Mouse (Mus musculus): ENCODE results near the gene Rab20.
A peak's percentile ranks its signal among the peaks of the same experiment; 100 is the strongest.
"Not testable (repeated sequence)": the region's sequence is repeated elsewhere in the genome, so short reads cannot be mapped to it uniquely, and the experiment has no call there.

Rab20 gene

DNA sequence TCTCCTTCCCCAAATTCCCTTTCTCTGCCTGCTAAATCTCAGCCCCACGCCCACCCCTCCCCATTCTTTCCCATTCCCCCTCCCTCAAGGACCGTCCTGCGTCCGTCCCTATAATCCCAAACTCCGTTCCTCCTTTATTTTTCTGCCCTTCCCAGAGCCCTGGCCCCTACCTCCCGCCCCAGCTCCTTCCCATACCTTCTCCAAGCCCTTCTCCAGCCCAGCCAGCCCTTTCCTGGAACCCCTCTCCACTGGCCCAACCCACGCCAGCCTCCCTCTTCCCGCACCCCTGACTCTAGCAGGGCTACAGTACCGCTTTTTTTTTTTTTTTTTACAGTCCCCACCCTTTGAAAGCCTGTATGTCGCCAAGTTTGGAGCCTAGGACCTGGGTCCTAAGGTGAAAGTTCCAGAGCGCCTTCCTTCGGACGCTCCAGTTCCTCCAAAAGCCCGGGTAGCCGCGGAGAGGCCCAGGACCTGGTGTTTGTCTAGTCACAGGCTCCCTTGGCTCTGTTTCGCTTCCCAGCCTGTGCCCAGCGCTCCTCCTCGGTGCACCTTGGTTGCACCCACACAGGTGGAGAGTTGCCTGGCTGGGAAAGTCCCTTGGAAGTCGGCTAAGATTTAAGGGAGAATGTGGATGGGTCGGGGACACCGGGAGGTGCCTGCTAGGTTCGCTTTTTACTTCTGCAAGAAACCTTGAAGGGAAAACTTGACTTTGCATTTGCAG, 457 bp upstream of the Rab20 start:
- no peak for DNase-seq

DNA sequence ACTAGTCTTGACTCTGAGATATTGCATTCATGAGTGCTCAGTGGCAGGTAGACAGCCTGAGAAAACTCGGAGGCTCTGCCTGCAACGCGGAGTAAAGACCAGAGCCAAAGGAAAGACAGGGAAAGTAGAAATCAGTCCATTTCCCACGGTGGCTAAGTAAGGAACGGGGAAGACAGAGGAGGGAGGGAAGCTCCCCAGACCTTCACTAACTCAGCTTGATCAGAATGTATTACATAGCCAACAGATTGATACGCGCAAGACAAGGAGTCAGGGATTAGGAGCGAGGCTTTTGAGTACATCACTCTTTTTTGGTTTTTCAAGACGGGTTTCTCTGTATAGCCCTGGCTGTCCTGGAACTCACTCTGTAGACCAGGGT, 1.3 kb downstream of the Rab20 start:
- no peak for DNase-seq

DNA sequence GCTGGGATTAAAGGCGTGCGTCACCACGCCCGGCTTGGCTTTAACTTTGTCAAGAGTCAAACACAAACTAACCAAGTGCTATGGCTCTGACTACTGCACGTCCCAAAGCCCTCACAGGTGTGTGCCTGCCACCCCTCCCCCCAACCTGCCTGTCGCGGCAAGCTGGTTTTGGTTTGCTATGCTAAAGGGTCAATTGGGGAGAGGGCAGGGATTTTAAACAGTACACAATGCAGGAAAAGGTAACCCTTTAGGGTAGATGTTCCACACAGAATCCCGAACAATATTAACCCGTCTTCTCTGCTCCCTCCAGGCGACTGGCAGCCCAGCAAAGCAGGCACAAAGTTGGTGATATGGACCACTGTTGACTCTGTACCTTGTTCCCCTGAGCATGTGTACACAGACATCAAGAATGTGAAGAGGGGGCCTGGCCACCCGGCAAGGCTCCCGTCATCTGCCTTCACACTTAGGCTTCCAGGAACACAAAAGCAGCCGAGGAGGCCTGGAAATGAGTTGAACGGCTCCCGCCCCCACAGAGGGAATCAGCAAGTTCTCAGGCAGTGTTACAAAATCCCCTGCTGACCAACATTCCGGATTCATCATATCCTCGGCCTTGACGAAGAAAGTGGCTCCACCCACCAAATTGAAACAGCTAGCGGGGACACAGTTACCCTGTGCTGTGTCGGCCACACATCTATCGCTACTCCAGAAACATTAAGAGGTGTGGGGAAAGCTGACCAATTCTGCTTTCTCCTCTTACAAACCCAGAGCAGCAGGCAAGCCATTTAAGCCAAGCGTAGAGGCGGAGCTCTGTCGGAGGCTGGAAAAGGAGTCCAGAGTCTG, 2.0 kb downstream of the Rab20 start:
- DNase-seq = peak; percentile 70

DNA sequence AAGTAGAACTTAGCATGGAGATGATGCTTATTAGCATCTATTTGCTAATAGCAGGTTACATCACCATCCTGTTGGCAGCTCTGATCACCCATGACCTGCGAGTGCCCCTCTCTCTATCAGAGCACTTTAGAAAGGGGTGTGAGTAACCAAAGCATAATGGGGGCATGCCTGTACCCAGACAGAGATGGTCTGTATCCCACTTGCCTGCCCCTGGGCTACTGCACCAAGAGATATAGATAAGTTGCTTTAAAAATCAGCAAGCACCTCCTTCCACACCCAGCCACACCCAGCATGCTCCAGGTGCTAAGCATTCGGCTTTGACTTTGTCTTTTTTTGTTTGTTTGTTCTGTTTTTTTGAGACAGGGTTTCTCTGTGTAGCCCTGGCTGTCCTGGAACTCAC, 2.6 kb downstream of the Rab20 start:
- no peak for DNase-seq

DNA sequence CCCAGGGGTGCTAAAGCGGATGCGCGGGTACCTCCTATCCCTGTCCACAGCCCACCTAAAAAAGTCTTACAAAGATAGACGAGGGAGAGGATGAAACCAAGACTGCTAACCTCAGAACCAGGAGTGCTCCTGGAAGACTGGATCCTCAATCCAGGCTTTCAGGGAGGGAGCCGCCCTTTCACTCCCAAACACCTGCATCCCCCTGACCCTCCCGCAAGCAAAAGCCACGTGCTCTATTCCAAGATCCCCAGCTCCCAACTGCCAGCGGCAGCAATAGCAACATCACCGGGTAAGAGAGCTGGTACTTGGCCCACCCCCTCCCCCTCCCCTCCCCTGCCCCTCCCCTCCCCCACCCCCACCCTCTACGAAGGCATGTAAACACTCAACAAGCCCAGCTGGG, 3.1 kb downstream of the Rab20 start:
- DNase-seq = no peak

DNA sequence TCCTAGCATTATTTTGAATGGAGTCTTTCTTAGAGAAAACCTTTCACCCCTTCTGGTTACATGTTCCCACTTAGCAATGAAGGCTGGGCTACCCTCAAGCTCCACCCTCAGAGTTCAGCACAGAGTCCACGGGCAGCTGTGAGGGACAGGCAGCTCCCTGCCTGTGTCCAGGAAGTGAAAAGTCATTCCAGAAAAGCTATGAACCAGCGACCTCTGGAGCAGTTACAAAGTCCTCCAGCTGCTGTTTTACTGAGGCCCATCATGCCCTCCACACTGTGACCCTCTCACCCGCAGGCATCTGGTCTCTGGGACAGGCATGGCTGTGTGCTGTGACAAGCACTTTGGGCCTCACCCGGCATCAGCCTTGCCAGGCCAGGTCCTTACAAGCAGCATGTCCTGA, 5.4 kb downstream of the Rab20 start:
- DNase-seq = peak; percentile 94

DNA sequence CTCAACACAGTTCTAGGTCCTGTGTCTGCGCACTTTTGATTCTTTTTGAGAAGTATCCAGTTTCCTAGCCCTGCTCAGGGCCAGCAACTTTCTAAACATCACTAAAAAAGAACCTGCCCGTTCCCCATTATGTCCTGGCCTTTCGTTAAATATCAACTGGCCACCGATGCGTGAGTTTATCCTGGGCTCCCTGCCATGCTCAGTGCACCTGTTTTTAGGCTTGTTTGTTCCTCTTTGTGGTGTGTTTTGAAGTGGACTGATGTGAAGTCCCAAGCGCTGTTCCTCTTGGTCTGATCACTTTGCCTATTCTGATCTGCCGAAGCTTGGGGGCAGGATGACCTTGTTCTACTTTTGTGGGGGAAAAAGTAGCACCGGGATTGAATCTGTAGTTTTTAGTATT, 7.2 kb downstream of the Rab20 start:
- peak; percentile 90 for DNase-seq

DNA sequence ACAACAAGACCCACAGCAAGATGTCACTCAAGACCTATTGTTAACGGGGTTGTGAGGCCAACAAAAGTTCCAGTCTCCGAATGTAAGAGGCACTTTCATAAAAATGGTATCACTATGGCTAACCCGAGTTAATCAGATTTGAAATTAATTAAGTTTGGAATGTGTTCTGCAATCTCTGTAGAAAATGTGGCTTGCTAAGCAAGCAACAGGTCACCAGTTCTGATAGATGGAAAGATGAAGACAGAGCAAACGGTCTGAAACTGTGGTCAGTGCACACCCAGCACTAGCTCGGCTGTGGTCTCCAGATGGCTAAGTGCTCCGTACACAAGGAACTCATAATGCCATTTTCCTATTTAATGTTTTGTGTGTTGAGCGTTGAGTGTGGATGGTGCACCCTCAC, 7.8 kb downstream of the Rab20 start:
- DNase-seq = no peak

DNA sequence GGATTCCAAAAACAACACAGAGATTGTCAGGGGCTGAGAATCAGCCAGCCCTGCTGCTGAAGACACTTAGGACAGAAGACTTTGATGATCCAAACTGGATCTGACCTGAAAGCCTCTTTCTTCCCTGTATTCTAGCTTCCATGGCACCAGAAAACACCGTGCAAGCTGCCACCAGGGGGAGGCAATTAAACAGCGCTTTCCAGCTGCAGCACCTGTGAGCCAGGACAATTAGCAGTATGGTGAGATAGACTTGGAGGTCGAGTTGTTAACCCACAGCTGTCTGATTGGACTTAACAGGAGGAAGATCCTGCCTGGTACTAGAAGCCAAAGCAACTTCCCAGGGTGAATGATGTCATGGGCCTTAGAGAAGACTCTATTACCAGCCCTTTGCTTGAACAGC, 9.4 kb downstream of the Rab20 start:
- DNase-seq = peak; percentile 75

DNA sequence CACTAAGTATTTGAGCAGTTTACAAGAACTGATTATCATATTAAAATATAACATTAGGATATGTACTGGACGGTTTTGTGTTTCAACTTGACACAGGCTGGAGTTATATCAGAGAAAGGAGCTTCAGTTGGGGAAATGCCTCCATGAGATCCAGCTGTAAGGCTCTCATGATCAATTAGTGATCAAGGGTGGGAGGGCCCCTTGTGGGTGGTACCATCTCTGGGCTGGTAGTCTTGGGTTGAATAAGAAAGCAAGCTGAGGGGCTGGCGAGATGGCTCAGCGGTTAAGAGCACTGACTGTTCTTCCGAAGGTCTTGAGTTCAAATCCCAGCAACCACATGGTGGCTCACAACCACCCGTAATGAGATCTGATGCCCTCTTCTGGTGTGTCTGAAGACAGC, 12.0 kb downstream of the Rab20 start:
- DNase-seq = not testable (repeated sequence)

DNA sequence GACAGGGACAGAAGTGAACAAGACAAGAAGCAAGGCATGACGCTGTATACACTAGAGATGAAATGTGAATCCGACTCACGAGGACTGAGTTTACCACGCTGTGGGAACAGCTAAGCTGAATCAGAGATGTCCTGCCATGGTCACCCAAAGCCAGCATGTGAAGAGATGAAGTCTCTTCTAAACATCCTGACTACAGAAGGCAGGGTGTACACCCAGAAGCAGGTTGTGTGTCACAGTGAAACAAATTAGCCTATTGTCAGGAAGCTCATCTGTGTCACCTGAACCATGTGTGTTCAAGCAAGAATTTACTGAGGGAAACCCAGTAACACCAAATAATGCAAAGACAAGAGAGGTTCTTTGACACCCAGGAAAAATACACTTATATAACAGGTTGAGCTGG, 12.9 kb downstream of the Rab20 start:
- no peak for DNase-seq

DNA sequence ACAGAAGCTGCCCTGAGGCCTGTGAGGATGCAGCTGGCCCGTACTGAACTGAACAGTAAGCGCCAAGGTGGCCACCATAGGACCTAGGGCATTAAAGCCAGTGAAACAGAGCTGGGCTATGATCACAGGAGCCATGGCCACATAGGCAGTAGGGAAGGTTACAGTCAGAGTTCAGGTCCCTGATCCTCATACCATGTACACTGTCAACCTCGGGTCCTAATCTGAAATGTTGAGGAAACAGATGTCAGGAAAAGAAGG, 13.9 kb downstream of the Rab20 start:
- no peak for DNase-seq

DNA sequence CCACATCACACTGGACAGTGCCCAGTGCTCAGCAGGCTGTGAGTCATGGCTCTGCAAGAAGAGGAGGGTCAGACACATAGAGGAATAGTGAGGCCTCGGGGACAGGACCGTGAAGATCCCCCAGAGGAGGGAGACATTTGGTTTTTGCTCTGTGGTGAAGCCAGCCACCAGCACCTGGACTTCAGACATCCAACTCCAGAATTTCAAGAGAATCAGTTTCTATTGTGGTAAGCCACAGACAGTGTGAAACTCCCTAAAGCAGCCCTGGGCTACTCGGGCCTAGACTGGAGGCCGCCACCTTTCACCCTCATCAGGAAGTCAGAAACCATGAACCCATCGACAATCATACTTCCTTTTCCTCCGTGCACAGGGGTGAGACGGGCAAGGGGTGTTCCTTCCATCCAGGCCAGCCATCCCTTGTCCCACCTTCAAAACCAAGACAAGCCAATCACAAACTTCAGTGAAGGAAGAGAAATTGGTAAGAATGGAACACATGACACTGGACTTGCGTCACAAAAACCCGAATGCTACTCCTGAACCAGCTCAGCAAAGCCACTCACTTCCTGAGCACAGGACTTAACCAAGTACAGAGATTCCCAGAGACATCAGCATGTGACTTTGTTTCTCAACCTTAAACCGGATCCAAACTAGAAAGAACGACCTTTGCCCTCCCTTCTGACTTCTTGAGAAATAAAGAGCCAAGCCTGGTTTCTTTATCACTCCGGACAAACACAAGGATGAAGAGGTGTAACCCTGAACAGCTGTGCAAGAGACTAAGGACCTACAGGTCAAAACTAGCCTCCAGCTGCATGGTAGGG, 14.4 kb downstream of the Rab20 start:
- peak; percentile 56 for DNase-seq

DNA sequence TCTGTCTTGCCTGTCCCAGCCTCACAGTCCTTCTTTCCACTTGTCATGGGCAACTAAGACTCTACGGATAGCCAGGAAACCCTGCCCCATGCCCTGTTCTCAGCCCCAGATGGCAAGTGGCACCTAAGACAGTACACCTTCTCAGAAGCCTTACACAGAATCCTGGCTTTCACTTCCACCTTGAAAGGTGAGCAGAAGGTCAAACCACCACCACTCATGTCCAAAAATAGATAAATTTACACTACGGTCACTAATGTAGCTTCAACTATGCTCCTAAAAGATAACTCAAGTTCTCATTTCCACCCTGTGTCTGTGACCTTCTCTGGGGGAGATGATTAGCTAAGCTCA, 15.0 kb downstream of the Rab20 start:
- no peak for DNase-seq

DNA sequence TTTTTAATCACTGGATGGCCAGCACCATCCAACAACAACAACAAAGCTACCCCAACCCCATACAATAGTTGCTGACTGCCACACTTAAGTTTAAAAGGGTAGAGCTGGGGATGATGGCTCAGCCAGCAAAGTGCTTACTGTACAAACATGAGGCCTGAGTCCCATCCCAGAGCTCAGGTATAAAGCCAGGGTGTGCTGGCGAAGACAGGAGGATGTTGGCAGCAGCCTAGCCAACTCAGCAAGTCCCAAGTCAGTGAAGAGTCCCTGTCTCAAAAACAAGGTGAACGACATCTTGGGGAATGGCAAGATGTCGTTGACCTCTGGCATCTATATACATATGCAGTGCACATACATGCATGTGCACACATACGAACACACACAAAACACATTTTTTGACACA, 15.9 kb downstream of the Rab20 start:
- DNase-seq = no peak

DNA sequence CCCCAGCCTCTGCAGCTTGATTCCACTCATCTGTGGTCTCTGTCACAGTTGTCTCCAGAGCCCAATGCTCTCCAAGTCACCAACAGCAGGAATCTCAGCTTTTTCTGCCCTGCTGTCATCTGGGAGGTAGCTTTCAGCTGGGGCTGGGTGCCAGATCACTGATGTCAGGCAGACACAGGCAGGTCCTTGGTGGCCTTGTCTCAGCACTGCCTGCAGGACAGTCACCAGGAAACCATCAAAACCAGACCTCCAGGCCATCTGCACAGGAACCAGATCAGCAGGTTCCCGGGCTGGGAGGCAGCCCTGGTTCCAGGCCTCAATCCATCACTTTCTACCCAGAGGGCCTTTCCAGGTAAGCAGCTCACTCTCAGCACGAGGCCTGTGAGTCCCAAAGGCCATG, 16.7 kb downstream of the Rab20 start:
- no peak for DNase-seq

DNA sequence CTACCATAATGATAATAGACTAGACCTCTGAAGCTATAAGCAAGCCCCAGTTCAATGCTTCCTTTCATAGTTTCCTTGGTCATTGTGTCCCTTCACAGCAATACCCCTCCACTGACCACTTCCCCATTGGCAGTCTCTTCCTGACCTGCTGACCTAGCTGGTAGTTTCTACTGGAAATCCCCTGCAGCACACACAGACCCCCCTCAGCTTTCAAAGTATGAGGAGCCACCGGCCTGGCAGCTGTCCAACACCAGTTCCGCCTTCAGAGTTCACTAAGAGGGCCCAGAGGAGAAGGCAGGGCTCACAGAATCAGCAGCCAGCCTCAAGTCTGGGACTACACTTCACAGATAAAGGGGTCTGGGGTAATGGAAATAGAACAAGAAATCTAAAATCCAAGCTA, 17.6 kb downstream of the Rab20 start:
- DNase-seq = peak; percentile 52

DNA sequence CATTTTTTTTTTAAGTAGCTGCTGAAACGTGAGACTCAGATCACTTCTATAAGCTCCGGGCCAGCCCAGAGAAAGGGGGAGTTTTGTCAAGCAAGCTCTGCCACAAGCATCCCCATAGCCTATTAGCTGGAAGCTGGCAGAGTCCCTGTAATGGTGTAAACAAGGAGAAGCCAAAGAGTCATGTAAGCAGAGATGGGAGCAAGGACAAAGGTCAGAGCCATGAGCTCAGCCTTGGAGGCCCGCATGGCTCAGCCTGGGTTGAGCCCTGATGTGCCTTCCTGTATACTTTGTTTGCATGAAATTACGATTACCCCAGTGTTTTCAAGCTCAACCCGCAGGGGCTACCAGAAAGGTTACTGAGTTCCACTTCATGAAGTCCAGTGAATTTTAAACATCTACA, 19.5 kb downstream of the Rab20 start:
- DNase-seq = peak; percentile 83

DNA sequence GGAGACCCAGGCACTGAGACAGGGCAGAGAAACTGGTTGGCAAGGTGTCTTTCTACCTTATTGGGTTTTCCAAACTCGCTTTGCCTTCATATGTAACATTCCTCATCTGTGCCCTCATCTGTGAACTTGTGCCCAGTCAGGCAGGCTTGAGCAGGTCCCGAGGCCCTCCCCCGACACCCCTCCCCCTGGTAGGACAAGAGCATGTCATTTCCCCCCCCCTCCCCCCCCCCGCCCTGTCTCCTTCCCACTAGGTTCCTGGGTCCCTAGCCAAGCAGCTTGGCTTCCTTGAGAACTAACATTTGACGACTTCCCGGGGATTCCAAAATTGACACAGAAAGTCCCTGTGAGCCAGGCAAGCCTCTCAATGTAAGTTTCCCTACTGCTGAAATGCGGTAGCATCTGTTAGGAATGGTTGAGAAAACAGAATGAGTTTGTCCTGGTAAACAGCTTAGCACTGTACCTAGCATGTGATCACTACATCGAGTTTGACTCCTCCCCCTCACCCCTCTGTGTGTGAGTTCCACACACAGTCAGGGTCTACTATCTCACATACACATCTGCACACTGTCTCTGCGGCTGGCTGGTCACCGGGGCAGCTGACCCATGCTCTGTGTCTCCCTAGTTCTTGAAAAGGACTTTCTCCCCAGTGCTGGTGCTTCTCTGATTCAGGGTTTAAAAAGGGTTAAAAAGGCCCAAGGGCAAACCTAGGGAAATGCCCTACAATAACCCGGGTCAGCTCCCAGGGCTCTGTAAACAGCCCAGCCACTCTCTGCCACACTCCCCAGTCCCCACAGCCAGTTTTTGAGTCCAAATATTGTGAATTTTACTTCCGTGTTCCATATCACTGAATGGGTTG, 20.3 kb downstream of the Rab20 start:
- DNase-seq = peak; percentile 62

DNA sequence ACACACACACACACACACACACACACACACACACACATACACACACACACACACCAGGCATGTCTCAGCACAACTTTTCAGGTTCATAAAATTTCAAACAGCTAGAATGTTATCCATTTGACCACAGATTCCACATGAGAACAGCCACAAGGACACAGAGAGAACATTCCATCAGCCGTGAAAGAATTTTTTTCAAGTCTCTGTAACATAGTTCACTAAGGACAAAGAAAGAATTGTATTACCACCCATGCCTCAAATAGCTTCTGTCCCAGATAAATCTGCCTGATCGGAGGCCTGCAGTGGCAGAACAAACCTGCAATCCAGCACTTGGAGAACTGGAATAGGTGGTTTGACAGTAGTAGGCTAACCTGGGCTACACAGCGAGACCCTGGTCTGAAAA, 21.2 kb downstream of the Rab20 start:
- no peak for DNase-seq

DNA sequence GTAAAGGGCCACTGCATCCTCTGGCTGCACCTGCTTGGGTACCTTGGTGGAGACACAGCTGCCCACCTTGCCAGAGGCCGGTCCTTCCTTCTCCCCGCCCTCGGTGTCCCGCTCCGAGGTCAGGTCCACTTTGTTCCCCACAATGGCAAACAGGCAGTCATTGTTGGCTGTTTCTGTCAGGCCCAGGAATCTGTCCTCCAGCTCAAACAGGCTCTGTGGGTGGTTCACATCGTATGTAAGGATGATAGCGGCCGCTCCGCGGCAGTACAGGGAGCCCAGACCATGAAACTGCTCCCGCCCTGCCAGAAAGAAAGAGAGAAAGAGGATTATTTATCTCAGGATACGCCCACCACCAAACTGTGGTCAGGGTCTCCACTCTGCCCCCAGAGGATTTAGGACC, 24.3 kb downstream of the Rab20 start:
- no peak for DNase-seq

DNA sequence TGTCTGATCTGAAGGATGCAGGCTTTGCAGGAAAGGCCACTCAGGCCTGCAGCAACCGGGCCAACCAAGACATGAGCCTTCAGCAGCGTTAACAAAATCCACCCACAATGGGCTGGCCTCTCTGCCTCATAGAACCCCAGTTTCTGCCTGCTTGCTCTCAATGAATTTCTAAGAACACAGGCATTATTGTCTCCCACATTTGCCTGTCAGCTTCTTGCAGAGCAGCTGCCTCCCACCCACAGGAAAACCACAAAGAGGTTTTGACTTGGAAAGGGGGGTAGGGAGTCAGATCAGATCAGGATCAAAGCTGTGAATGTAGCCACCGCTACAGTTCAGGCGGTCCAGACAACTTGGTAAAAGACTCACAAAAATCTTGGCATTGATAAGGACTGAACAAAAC, 25.5 kb downstream of the Rab20 start:
- DNase-seq = no peak

DNA sequence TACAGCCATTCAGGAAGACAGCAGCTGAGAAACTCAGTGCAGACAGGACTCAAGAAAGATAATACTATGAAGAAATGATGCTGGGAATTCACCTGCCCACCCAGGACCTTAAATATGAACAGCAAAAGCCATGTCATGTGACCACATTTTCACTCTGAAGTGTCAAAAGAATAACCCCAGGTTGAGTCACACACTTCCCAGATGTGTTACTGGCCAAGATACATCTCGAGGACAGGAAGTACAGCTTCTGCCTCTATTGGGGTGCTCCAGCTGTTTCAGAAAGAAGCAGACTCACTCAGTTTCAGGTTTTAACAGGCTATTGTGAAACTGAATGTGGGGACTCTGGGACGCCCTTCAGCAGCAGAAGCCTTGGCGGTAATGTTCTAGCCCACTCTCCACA, 26.0 kb downstream of the Rab20 start:
- DNase-seq = no peak
